Mouse (Mus musculus): ENCODE results near the gene H2-Q2.

DNA sequence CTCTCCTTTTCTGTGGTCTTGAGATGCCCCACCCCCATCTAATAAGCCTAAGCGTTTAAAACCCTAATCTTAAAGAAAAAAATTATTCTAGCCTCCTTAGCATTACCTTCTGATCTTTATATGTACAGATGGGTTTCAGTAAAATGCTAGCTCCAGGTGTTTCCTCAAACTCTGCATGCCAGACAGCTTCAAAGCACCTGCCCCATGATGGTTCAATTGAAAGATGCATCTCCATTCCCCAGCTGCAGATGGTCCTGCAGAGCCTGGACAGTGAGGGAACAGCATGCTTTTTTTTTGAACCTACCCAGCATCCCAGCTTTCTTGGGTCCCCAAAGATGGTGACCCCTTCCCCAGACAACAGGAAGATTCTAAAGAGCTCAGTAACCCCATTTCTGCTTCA lies 15.0 kb downstream of the H2-Q2 start:
- no peak for TF ChIP-seq CTCF (IDR thresholded peaks at IDR 0.05; ENCODE audit: low read depth)
- no peak for TF ChIP-seq EP300 (IDR thresholded peaks at IDR 0.05; ENCODE audit: low read depth)

All from heart, postnatal 0 days (tissue).